Mouse (Mus musculus): Measurements from ENCODE around the gene Yipf1.
"Not testable (repeated sequence)": the region's sequence is repeated elsewhere in the genome, so short reads cannot be mapped to it uniquely, and the experiment has no call there.

The Yipf1 gene

GRCm38 (mm10) chr4:107323113-107323512 lies 8.9 kb downstream of the Yipf1 start:
- DNase-seq (ENCODE audit: low spot score in 2 of 2), result no peak

GRCm38 (mm10) chr4:107328530-107328929 lies 14.4 kb downstream of the Yipf1 start:
- DNase-seq (ENCODE audit: low spot score in 2 of 2), result no peak

GRCm38 (mm10) chr4:107333514-107333913 lies 19.4 kb downstream of the Yipf1 start:
- DNase-seq (ENCODE audit: low spot score in 2 of 2), result no peak

- DNase-seq (ENCODE audit: low spot score in 2 of 2), result no peak
Measured at GRCm38 (mm10) chr4:107336356-107336755, 22.2 kb downstream of the Yipf1 start.

GRCm38 (mm10) chr4:107337455-107337854 lies 23.3 kb downstream of the Yipf1 start:
- DNase-seq (ENCODE audit: low spot score in 2 of 2), result no peak

- DNase-seq (ENCODE audit: low spot score in 2 of 2), result no peak
Measured at GRCm38 (mm10) chr4:107341354-107341753, 27.2 kb downstream of the Yipf1 start.

- no peak for DNase-seq (ENCODE audit: low spot score in 2 of 2)
Measured at GRCm38 (mm10) chr4:107344612-107345011, 30.4 kb downstream of the Yipf1 start.

GRCm38 (mm10) chr4:107347221-107347620 lies 33.1 kb downstream of the Yipf1 start:
- no peak for DNase-seq (ENCODE audit: low spot score in 2 of 2)

- no peak for DNase-seq (ENCODE audit: low spot score in 2 of 2)
Measured at GRCm38 (mm10) chr4:107348529-107349310, 34.6 kb downstream of the Yipf1 start.

GRCm38 (mm10) chr4:107349311-107350008 lies 35.3 kb downstream of the Yipf1 start:
- peak; percentile 10 to 11 for DNase-seq (ENCODE audit: low spot score in 2 of 2)

- no peak for DNase-seq (ENCODE audit: low spot score in 2 of 2)
Measured at GRCm38 (mm10) chr4:107351368-107351767, 37.2 kb downstream of the Yipf1 start.

GRCm38 (mm10) chr4:107353612-107354011 lies 39.4 kb downstream of the Yipf1 start:
- DNase-seq (ENCODE audit: low spot score in 2 of 2), result no peak

GRCm38 (mm10) chr4:107354126-107354525 lies 40.0 kb downstream of the Yipf1 start:
- DNase-seq (ENCODE audit: low spot score in 2 of 2), result no peak

GRCm38 (mm10) chr4:107354543-107354942 lies 40.4 kb downstream of the Yipf1 start:
- DNase-seq (ENCODE audit: low spot score in 2 of 2), result no peak

GRCm38 (mm10) chr4:107357172-107357571 lies 43.0 kb downstream of the Yipf1 start:
- DNase-seq (ENCODE audit: low spot score in 2 of 2), result not testable (repeated sequence)

- DNase-seq (ENCODE audit: low spot score in 2 of 2), result no peak
Measured at GRCm38 (mm10) chr4:107358460-107358859, 44.3 kb downstream of the Yipf1 start.

GRCm38 (mm10) chr4:107360457-107361145 lies 46.4 kb downstream of the Yipf1 start:
- DNase-seq (ENCODE audit: low spot score in 2 of 2), result no peak

GRCm38 (mm10) chr4:107362755-107363154 lies 48.6 kb downstream of the Yipf1 start:
- DNase-seq (ENCODE audit: low spot score in 2 of 2), result no peak

- DNase-seq (ENCODE audit: low spot score in 2 of 2), result no peak
Measured at GRCm38 (mm10) chr4:107363573-107363972, 49.4 kb downstream of the Yipf1 start.

- no peak for DNase-seq (ENCODE audit: low spot score in 2 of 2)
Measured at GRCm38 (mm10) chr4:107364190-107364639, 50.1 kb downstream of the Yipf1 start.

GRCm38 (mm10) chr4:107366408-107366807 lies 52.2 kb downstream of the Yipf1 start:
- not testable (repeated sequence) for DNase-seq (ENCODE audit: low spot score in 2 of 2)

- peak; percentile 68 to 88 for DNase-seq (ENCODE audit: low spot score in 2 of 2)
Measured at GRCm38 (mm10) chr4:107367567-107368314, 53.6 kb downstream of the Yipf1 start, which contains the start of gene Ndc1. Gene Ndc1, plus strand, starts transcription at chr4:107367784.

All from urinary bladder, adult 18-20 months (tissue).